Mouse (Mus musculus): ENCODE data around the gene Ubald2.
"Not testable (repeated sequence)": the region's sequence is repeated elsewhere in the genome, so short reads cannot be mapped to it uniquely, and the experiment has no call there.

Ubald2 gene

GRCm38 (mm10) chr11:116416196-116416943, 17.5 kb upstream of the Ubald2 start:
- DNase-seq = no peak

GRCm38 (mm10) chr11:116417054-116417453, 16.8 kb upstream of the Ubald2 start:
- DNase-seq = no peak

- peak in 1 of 2 experiments; percentile 29 for DNase-seq
Observed at GRCm38 (mm10) chr11:116418194-116418840, 15.6 kb upstream of the Ubald2 start.

GRCm38 (mm10) chr11:116418841-116419462, 14.9 kb upstream of the Ubald2 start:
- no peak for DNase-seq

GRCm38 (mm10) chr11:116421102-116421501, 12.8 kb upstream of the Ubald2 start:
- no peak for DNase-seq

GRCm38 (mm10) chr11:116422562-116422961, 11.3 kb upstream of the Ubald2 start:
- DNase-seq = no peak

GRCm38 (mm10) chr11:116423214-116423613, 10.7 kb upstream of the Ubald2 start:
- DNase-seq = no peak

- no peak for DNase-seq
Observed at GRCm38 (mm10) chr11:116423782-116424620, 9.9 kb upstream of the Ubald2 start.

GRCm38 (mm10) chr11:116424621-116425407, 9.1 kb upstream of the Ubald2 start:
- no peak for DNase-seq

GRCm38 (mm10) chr11:116426328-116426727, 7.6 kb upstream of the Ubald2 start:
- not testable (repeated sequence) for DNase-seq

GRCm38 (mm10) chr11:116426852-116427575, 6.9 kb upstream of the Ubald2 start:
- no peak for DNase-seq

- no peak for DNase-seq
Observed at GRCm38 (mm10) chr11:116428872-116429859, 4.7 kb upstream of the Ubald2 start.

GRCm38 (mm10) chr11:116429862-116430613, 3.9 kb upstream of the Ubald2 start:
- DNase-seq = no peak

- no peak for DNase-seq
Observed at GRCm38 (mm10) chr11:116430723-116431427, 3.0 kb upstream of the Ubald2 start.

GRCm38 (mm10) chr11:116431428-116432077, 2.3 kb upstream of the Ubald2 start:
- no peak for DNase-seq

GRCm38 (mm10) chr11:116432127-116432526, 1.8 kb upstream of the Ubald2 start:
- no peak for DNase-seq

GRCm38 (mm10) chr11:116432593-116433355, 1.1 kb upstream of the Ubald2 start:
- DNase-seq = no peak
